Mouse (Mus musculus) liver, adult 2 months (tissue): ENCODE results near the gene Jmjd6.

Experiments
- CTCF ChIP-seq: fragments of 200-500 bp; IDR thresholded peaks from 2 replicates; pipeline ENCODE4 v1.5.1; 2011; ENCODE audit warnings: low read depth, low read length, control low read depth
- POLR2A ChIP-seq: fragments of 200-500 bp; IDR thresholded peaks from 2 replicates; pipeline ENCODE4 v1.6.1; 2011; ENCODE audit warnings: low read length, control low read depth; ENCODE audit not compliant: insufficient read depth; ENCODE audit errors: extremely low read depth

GRCm38 (mm10) chr11:116851576-116852290, 8.5 kb upstream of the Jmjd6 start:
- no peak for TF ChIP-seq POLR2A
- no peak for TF ChIP-seq CTCF
